Mouse (Mus musculus): ENCODE measurements around the gene S100a10. TPM values are rescaled to one million over a fixed set of nuclear protein-coding genes. Genes with fewer than 3 reads are reported as not detected.
A peak's percentile ranks its signal among the peaks of the same experiment; 100 is the strongest.

S100a10 gene
- polyA plus RNA-seq, 1 experiment = 60.6 TPM

DNA sequence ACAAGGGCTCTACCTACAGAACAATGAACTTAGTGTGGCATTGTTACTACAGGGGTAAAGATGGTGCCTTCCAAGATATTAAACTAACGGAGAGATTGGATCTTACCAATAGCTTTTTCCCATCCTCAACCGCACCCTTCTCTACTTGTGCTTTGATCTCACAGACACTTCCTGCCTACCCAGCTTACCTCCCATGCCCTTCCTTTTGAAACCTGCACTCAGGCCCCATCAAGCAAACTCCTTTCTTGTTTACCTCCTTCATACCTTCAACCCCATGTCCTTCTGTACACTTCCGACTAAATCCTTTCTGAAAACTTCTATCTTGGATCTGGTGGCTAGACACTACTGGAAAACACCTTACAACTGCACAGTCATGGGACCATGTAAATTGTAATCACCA, 40.3 kb upstream of the S100a10 start:
- TF ChIP-seq POLR2A (IDR thresholded peaks at IDR 0.05; ENCODE audit: borderline replicate concordance, insufficient read depth, low read length) (no peak), CTCF (IDR thresholded peaks at IDR 0.05; ENCODE audit: borderline replicate concordance, insufficient read depth, low read depth, low read length) (no peak)
- H3K4me1 ChIP-seq (ENCODE audit: control insufficient read depth, insufficient read depth, low read length) = no peaks in the 10 kb centered on the region
- no peak overlapping the region for H3K27ac ChIP-seq (ENCODE audit: insufficient read depth, low read length)
- DNase-seq = no peak
- 93% methylated on average over 3 of the region's 3 CpGs for WGBS
- no peaks in the 10 kb centered on the region for H3K27me3 ChIP-seq (ENCODE audit: control insufficient read depth, insufficient read depth, low read length)
- H3K4me3 ChIP-seq (replicated peaks; ENCODE audit: insufficient read depth, low read depth, low read length) = no peak overlapping the region

DNA sequence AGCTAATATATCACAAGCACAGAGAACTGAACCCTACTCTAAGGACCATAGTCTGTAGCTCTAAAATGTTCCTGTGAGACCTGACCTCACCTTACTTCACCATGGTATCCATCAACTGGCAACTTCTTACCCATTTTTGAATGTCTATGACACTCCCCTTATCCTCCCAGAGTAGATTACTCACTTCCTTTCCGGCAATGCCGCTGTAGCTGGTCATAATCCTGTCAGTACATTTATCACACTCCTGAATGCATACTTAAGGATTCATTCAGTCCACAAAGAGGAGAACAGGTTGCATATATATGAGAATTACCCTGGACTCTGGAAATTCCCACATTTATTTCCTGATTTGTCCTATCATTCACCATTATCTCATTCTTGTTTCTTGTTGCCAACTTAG, 37.5 kb upstream of the S100a10 start:
- DNase-seq = no peak
- Histone ChIP-seq H3K4me3 (replicated peaks; ENCODE audit: insufficient read depth, low read depth, low read length) (no peak overlapping the region), H3K27me3 (ENCODE audit: control insufficient read depth, insufficient read depth, low read length) (no peaks in the 10 kb centered on the region), H3K27ac (ENCODE audit: insufficient read depth, low read length) (no peak overlapping the region), H3K4me1 (ENCODE audit: control insufficient read depth, insufficient read depth, low read length) (no peaks in the 10 kb centered on the region)
- 96% methylated on average over 2 of the region's 2 CpGs for WGBS
- TF ChIP-seq CTCF (IDR thresholded peaks at IDR 0.05; ENCODE audit: borderline replicate concordance, insufficient read depth, low read depth, low read length) = no peak
- TF ChIP-seq POLR2A (IDR thresholded peaks at IDR 0.05; ENCODE audit: borderline replicate concordance, insufficient read depth, low read length) = no peak

DNA sequence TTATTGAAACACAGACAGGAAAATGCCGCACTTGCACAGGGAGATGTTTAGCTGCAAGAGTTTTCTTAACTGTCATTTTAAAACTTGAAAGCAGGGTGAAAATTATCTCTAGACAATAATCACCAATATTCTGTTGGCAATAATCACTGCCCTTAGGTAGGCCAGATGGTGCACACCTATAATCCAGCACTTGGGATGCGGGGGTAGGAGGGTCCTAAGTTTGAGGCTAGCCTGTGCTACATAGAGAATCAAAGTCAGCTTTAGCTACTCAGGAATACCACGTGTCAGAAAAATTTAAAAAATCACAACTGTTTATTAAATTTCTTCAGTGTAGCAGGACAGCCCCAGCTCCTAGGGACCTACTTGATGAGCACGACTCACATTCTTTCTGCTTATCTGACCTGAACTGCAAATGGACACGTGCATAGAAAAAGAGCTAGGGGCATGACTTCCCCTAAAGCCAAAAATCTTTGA, 35.0 kb upstream of the S100a10 start:
- no peak for DNase-seq
- H3K4me3 ChIP-seq (replicated peaks; ENCODE audit: insufficient read depth, low read depth, low read length) = no peak overlapping the region

DNA sequence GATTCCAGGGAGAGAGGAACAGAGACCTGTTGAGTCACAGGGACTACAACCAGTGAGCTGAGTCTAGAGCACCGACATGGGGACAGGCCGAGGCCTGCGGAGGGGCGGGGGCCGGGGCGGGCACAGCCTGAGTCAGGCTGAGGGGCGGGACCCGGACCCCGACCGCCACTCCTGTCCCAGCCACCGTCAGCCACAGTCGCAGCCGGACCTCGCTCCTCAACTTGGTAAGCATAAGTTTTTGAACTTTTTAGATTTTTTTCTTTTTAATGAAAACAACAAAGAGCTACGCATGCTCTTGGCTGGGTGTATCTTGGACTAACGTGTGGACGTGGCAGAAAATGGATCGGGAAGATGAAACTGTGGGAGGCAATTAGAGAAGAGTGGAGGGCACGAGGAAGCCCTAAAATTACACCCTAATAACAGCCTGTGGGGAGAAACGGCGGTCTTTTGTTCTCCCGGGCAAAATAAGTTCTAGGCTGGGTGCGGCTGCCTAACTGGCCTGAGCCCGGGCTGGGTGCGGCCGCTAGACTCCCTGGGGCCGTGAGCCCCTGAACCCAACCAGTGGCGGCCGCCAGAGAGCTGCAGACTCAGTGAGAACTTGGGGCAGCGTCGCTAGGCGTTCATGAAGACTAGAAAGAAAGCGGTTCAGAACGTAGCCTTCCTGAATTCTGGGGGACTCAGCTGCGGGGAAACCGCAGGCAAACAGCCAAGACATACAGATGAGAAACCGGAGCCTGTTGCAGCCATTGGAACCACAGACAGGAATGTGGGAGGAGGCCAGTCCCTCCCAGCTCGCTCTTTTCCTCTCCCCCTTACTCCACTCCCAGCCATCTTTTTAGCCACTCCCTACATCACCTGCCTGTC, 34.3 kb upstream of the S100a10 start, which contains the start of gene S100a11:
TSS of gene S100a11 (plus strand) at position 159 of the 864 bp plus-strand sequence.
- H3K27ac ChIP-seq (ENCODE audit: insufficient read depth, low read length) = no peak within 1 kb of the TSS
- TF ChIP-seq POLR2A (IDR thresholded peaks at IDR 0.05; ENCODE audit: borderline replicate concordance, insufficient read depth, low read length) (no peak), CTCF (IDR thresholded peaks at IDR 0.05; ENCODE audit: borderline replicate concordance, insufficient read depth, low read depth, low read length) (no peak)
- DNase-seq = peak in 1 of 2 experiments; percentile 7

More for the DNA sequence above, 35.0 kb upstream of the S100a10 start:
- 58% methylated on average over 5 of the region's 5 CpGs for WGBS
- Histone ChIP-seq H3K27me3 (ENCODE audit: control insufficient read depth, insufficient read depth, low read length) (no peaks in the 10 kb centered on the region), H3K4me1 (ENCODE audit: control insufficient read depth, insufficient read depth, low read length) (no peaks in the 10 kb centered on the region), H3K27ac (ENCODE audit: insufficient read depth, low read length) (no peak overlapping the region)
- TF ChIP-seq CTCF (IDR thresholded peaks at IDR 0.05; ENCODE audit: borderline replicate concordance, insufficient read depth, low read depth, low read length) = no peak
- no peak for TF ChIP-seq POLR2A (IDR thresholded peaks at IDR 0.05; ENCODE audit: borderline replicate concordance, insufficient read depth, low read length)

DNA sequence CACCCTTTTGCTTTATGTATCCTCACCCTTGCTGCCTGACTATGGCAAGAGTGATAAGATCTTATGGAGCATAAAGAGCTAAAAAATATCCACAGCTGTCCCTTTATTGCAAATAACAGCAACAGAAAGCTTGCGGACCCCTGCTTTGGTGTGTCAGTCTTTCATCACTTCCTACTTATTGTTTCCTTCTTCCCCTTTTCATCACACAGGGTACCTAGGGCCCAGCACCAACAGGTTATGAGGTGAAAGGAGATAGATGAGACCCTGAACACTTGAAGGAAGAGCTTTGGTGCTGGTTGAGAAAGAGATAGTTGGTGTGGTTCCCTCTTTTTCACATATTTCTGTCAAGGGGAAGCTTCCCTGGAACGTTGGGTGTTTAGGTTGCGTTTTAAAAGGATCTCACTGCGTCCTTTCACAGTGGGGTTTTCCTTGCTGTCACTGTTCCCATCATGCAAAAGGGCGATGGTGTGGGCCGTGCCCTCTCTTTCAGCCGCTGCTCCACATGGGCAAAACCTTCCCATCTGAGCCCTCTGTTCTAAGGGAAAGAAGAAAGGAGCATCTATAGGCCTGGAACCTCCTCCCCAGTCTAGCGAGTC, 33.3 kb upstream of the S100a10 start:
- no peaks in the 10 kb centered on the region for H3K4me1 ChIP-seq (ENCODE audit: control insufficient read depth, insufficient read depth, low read length)
- 86% methylated on average over 8 of the region's 8 CpGs for WGBS
- H3K27ac ChIP-seq (ENCODE audit: insufficient read depth, low read length) = no peak overlapping the region
- TF ChIP-seq CTCF (IDR thresholded peaks at IDR 0.05; ENCODE audit: borderline replicate concordance, insufficient read depth, low read depth, low read length) (no peak), POLR2A (IDR thresholded peaks at IDR 0.05; ENCODE audit: borderline replicate concordance, insufficient read depth, low read length) (no peak)
- H3K27me3 ChIP-seq (ENCODE audit: control insufficient read depth, insufficient read depth, low read length) = no peaks in the 10 kb centered on the region
- H3K4me3 ChIP-seq (replicated peaks; ENCODE audit: insufficient read depth, low read depth, low read length) = no peak overlapping the region
- DNase-seq = no peak

More for the DNA sequence above, 34.3 kb upstream of the S100a10 start, which contains the start of gene S100a11:
- 1% methylated on average over 38 of the region's 38 CpGs for WGBS
- no peaks in the 10 kb centered on the region for H3K4me1 ChIP-seq (ENCODE audit: control insufficient read depth, insufficient read depth, low read length)
- H3K27me3 ChIP-seq (ENCODE audit: control insufficient read depth, insufficient read depth, low read length) = no peaks in the 10 kb centered on the region
- H3K4me3 ChIP-seq (replicated peaks; ENCODE audit: insufficient read depth, low read depth, low read length) = peak within 1 kb of the TSS; percentile 4

- TF ChIP-seq CTCF (IDR thresholded peaks at IDR 0.05; ENCODE audit: borderline replicate concordance, insufficient read depth, low read depth, low read length) (peak; percentile 69; the same call in 1 of the 2 replicates), POLR2A (IDR thresholded peaks at IDR 0.05; ENCODE audit: borderline replicate concordance, insufficient read depth, low read length) (no peak)
- Histone ChIP-seq H3K4me1 (ENCODE audit: control insufficient read depth, insufficient read depth, low read length) (no peaks in the 10 kb centered on the region), H3K27ac (ENCODE audit: insufficient read depth, low read length) (no peak overlapping the region), H3K27me3 (ENCODE audit: control insufficient read depth, insufficient read depth, low read length) (no peaks in the 10 kb centered on the region), H3K4me3 (replicated peaks; ENCODE audit: insufficient read depth, low read depth, low read length) (no peak overlapping the region)
- 42% methylated on average over 7 of the region's 7 CpGs for WGBS
- peak; percentile 9 to 29 for DNase-seq
Measured at GRCm38 (mm10) chr3:93522611-93523010, 32.3 kb upstream of the S100a10 start.

- DNase-seq = no peak
- WGBS = 85% methylated on average over 3 of the region's 3 CpGs
- H3K4me3 ChIP-seq (replicated peaks; ENCODE audit: insufficient read depth, low read depth, low read length) = no peak overlapping the region
- H3K27ac ChIP-seq (ENCODE audit: insufficient read depth, low read length) = no peak overlapping the region
- H3K27me3 ChIP-seq (ENCODE audit: control insufficient read depth, insufficient read depth, low read length) = no peaks in the 10 kb centered on the region
- no peaks in the 10 kb centered on the region for H3K4me1 ChIP-seq (ENCODE audit: control insufficient read depth, insufficient read depth, low read length)
- TF ChIP-seq POLR2A (IDR thresholded peaks at IDR 0.05; ENCODE audit: borderline replicate concordance, insufficient read depth, low read length) (no peak), CTCF (IDR thresholded peaks at IDR 0.05; ENCODE audit: borderline replicate concordance, insufficient read depth, low read depth, low read length) (no peak)
Measured at GRCm38 (mm10) chr3:93527300-93527699, 27.6 kb upstream of the S100a10 start.

Measured in cerebellum, adult 2 months (tissue).